Mouse (Mus musculus) megakaryocyte-erythroid progenitor cell, adult 5-6 weeks (primary cell): ENCODE results near the gene Adgrd1. TPM values are rescaled to one million over a fixed set of nuclear protein-coding genes. Genes with fewer than 3 reads are reported as not detected.

Experiments used
- ATAC-seq: replicated peaks from 2 replicates; pipeline ENCODE4 v1.8.0; 2016; ENCODE audit warnings: mild to moderate bottlenecking, inconsistent platforms; ENCODE audit not compliant: severe bottlenecking, poor library complexity, low FRiP score, low TSS enrichment
- total RNA-seq, 2 experiments: library from RNA; stranded (forward) in 1 of 2; stranded (reverse) in 1 of 2; fragments of 200-1000, 215-1000 nt in 1 of 2; fragments of >200 nt in 1 of 2; fragmentation: Nextera tagmentation in 1 of 2; gene quantifications; 2 replicates each; pipeline ENCODE4 v1.2.3; 2014 to 2017

Gene Adgrd1
- total RNA-seq, 2 experiments from 2014 or later, result 0.14 to 0.94 TPM

DNA sequence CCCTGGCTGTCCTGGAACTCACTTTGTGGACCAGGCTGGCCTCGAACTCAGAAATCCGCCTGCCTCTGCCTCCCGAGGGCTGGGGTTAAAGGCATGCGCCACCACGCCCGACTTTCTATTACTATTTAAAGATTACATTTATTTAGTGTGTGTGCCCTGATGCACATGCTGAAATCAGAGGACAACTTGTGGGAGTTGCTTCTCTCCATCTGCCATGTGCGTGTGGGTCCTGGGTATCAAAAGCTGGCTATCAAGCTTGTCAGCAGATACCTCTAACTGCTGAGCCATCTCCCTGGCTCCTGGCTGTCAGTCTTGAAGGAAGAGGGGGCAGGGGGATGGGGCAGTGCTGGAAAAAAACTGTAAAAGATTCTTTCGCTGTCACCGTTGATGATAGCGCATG, 11.4 kb upstream of the Adgrd1 start:
- no peak for ATAC-seq

DNA sequence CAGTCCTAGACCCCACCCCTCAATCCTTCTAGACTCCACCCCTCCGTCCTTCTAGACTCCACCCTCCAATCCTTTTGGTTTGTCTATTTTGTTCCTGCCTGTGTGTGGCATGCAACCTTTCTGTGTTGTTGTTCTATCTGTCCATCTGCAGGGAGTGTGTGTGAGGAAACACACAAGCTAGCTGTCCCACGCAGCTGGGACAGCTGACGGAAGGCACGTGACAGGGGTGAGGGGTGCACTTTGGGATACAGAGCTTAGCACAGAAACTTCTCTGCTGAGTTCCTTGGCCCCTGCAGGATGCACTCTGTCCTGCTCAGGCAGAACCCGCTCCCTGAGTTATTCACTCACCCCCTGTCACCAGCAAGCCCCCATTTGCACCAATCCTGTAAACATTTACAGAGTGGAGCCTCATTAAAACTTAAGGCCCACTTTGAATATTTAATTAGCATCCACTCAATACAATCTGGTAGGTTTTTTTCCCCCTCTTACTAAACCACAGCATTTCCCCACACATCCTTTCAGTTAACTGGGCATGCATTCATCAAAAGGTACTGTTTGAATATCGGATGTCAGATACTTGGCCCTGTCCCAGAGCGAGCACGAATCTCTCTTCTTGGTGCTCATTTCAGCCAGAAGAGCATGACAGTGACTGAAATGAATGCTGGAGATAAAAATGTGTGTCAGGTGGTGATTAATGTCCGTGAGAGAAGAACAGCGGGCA, 4.0 kb upstream of the Adgrd1 start:
- no peak for ATAC-seq

DNA sequence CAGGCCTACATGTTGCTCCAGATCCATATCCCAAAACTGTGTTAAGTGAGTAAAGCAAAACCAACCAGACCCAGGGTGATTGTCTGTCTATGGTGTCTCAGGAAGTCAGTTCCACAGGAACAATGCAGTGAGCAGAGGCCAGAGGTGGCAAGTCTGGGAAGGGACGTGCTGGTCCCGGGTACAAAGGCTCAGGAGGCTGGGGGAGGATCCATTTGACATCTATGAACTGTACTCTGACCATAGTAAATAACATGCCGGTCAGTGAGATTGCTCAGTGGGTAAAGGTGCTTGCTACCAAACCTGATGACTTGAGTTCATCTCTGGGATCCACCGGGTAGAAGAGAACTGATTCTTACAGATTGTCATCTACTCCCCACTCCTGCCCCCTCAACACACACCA, 3.4 kb upstream of the Adgrd1 start:
- ATAC-seq, result no peak

DNA sequence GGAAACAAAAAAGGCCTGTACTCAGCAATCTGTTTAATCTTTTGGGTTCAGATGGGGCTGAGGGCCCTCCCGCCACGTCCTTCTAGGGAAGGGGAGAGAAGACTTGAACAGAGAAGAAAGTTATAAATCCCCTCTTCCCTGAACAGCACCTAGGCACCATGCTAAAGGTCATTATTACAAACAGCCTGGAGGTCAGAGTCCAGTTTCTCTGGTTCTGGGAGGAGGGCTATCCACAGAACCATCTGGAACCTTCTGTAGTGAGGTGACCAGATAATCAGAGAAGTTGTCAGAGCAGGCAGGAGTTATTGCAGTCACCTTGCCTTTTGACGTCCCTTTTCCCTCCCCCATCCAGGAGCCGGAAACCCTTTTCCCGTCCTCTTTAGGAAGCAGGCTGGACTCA, 2.3 kb upstream of the Adgrd1 start:
- ATAC-seq, result no peak

DNA sequence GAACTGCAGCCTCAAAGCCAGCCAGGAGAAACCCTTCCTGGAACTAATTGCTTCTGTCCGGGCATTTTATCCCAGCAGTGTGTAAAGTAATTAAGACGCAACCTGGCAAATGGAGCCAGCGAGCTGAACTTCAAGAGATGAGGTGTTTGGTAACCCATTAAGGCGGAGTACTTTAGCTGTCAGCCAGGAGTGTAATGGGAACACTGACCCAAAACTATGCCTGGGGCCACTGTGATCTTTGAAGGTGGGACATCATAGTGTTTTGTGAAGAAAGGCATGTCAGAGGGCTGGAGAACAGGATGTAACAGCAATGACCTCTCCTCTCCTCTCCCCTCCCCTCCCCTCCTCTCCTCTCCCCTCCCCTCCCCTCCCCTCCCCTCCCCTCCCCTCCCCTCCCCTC, 7.5 kb downstream of the Adgrd1 start:
- ATAC-seq, result no peak

DNA sequence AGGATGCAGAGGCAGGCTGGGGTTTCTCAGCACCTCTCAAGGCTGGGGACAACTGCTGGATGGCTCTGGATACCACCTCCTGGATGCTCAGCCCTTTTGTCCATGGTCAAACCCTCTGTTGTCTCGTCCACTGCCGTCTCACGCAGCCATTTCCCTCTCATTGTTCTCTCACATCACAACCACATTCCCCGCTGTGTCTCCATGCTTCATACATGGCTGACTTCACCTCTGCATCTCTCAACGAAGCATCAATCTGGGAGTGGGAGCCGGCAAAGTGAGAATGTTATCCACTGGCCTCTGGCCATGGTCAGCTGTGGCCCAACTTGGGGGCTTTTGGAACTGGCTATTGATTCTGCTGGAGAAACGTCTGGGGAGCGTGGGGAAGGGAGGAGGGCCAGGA, 15.2 kb downstream of the Adgrd1 start:
- no peak for ATAC-seq

DNA sequence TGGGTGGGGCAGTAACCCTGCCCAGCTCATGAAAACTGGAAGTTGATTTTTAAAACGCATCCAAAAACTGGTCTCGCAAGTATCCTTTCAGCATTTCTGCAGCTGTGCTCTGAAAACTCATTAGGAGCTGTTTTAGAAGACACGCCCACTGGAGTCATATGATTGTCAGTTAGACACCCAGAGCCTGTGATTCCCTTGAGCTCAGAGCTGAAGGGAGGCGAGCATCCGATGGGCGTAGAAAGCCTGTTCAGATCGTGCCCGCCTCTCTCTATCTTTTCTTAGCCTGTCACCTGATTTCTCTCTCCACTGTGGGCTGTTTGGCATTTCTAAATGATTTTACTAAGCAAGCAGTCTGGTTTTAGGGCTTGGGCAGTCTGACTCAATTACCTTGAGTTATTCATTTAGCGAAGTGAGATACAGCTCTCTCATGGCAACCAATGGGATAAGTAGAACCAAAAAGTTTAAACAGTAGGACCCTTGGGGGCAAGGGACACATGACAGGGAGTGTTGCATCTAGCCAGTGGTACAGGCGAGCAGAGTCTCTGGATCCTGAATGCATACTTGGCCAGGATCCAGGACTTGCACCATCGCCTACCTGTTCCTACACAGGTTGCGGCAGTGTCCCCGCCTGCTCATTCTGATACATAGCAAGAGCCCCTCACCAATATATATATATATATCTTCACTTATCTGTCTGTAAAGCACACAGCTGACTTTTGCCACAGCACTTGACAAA, 17.4 kb downstream of the Adgrd1 start:
- no peak for ATAC-seq

DNA sequence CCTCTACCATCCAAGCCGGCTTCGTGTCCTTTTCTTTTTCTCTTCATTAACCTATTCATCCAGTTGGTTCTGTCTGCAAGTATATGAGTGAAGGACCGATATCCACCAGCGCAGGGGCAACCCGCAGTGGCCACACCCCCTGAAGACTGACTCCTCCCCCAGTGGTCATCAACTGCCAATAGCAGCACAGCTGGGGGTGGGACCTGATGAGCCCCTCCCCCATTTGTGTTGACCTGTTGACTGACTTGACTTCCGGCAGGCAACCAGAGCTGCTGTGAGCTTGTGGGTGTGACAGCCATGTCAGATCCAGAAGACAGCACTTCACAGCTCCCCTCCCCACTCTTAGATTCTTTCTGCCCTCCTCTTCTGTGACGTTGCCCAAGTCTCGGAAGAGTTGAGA, 19.7 kb downstream of the Adgrd1 start:
- ATAC-seq, result no peak

DNA sequence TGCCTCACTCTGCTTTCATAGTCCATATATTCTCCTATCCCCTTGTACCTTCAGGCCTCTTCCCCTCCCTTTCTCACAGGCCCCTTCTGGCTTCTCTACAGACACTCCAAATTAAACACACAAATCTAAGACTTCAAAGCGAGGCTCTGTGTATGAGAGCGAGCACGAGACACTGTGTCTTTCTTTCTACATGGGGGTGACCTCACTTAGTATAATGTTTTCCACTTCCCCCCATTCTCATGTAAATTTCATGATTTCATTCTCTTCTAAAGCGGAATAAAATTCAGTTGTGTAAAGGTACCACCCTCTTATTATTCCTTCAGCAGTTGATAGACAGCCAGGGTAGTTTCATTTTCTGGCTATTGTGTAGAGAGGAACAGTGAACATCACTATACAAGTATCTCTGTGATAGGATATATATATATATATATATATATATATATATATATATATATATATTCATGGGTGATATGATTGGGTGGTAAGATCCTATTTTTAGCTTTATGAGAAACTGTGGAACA, 21.1 kb downstream of the Adgrd1 start:
- no peak for ATAC-seq

DNA sequence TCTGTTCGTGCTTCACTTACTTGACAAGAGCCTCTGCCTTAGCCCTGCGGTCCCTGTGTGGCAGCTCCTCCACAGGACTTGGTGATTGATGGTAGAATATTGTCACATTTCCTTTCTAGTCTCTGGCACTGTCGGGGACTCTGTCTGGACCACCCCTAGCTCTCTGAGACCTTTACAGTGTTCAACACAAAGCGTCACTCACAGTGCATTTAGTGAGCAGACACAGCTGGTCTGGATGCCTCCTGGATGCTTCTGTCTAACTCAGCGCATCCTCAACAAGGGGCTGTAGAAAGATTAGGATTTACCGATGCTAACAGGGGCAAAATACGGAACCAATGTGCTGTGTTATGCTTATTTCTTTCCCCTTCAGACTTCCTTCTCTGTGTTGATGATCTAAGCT, 22.0 kb downstream of the Adgrd1 start:
- no peak for ATAC-seq

DNA sequence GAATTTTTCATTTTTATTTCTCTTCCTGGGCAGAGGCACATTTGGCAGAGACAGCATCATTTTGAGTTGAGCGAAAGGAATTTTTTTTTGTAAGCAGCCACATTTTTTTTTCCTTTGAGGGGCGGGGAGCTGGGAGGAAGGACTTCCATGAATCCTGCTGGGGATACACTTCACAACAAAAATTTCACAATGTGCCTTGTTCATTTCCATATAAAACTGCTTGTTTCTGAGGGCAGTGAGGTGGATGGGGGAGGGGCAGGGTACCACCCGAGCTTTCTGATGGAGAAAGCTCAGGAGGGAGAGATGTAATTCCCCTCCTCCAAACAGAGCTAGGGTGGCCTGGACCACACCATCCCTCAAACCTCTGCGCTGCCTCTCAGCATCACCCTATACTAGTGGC, 22.6 kb downstream of the Adgrd1 start:
- no peak for ATAC-seq

DNA sequence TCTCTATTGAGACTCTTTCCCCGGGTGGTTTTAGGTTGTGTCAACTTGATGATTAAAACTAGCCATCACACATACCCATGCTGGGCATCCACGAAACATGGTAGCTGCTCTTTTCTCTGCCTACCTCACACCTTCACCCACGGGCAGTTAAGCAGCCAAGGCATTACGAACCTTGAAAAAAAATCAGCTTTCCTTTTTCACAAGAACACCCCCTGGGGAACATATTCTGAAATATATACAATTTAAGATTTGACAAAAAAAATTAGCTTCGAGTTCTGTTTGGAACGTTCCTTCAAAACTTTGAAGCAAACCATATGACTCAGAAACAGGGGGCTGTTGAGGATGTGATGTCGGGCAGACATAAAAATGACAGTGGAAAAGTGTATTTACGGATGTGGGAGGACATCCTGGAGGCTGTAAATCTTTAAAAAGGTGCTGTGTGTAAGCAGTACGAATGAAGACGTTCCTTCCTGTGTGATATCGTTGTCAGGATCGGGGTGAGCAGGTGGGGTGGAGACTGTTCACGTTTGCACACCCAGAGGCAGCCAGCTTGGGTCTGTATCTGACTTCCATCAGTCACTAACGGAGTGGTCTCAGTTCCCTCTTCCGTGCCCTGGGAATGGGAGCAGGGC, 25.2 kb downstream of the Adgrd1 start:
- ATAC-seq, result no peak

DNA sequence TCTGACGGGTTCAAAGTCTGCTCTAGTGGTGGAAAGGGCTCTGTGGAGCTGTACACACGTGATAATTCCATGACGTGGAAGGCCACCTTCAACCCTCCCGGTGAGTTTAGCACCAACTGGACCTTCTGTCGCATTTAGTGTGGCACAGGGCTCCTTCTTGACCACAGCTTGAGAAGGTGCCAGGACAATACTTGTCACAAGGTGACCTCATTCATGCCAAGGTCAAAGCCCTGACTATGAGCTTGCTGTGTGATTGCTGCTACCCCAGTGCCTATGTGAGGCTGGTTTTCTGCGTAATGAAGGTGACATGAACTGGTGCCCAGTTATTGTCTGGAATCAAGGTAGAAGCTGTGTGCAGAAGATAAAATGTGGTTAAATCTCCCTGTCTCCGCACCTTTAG, 25.9 kb downstream of the Adgrd1 start:
- no peak for ATAC-seq

DNA sequence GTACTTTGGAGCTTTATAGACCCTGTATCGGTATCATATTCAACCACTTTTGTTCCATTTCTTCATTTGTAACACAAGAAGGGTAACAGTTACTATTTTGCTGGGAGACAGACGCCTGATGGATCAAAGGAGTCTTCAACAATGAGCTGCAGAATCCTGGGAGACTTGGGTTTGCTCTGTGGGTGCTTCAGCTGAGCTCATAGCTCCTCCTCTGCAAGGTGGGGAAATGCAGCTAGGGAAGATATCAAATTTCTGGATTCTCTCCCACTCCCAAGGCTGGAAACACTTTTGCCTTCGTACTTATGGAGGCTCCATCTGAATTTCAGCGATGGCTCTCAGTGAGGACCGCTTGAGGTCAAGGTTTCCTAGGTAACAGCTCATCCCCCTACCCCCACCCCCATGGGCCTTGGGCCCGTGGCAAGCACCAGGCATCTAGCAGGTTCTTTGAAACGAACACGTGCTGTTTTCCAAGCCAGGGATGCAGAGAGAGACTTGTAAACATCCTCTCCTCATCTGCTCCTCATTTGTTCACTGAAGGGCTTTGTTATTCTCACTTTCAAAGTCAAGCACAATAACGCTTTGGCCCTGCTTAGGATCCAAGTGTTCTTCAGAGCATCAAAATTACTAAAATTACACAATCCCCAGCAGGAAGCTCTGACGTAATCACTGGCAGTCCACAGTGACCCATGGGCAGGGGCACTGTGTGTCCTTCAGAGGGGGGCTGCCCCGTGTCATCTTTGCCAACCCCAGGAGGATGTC, 27.7 kb downstream of the Adgrd1 start:
- no peak for ATAC-seq

DNA sequence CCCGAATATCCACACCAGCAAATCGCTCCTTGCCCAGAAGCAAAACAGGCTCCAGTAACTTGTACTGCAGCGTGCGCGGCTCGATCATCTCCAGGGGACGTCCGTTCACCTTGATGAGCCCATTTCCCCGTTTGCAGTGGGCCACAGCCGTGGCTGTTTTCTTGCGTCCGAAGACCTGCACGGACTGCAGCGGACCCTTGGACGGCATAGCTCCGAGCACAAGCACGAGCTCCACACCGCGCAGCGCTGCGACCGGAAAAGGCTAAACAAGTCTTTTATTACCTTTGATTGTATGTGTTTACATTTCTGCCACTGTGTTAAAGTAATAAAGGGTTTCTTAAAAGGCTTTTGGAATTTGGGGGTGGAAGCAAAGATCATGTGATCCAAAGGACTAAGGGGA, 31.8 kb downstream of the Adgrd1 start:
- ATAC-seq, result peak; percentile 44; the same call in 1 of the 2 replicates

DNA sequence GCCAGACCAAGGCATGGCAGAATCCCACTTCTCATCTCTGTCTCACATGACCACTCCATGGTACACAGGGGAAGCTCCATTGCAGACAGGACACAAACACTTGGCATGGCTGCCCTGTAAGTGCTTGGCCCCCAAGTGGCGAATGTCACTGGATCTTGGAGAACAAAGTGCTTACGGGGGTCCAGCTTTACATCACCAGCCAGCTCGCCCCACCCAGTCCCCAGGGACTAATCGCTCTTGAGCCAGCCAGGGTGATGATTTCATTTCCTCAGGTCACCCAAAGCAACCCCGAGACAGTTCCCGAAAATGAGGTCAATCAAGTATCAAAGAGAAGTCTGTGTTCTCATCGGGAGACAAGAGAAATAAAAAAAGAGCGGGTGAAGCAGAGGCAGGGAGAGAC, 33.8 kb downstream of the Adgrd1 start:
- ATAC-seq, result no peak

DNA sequence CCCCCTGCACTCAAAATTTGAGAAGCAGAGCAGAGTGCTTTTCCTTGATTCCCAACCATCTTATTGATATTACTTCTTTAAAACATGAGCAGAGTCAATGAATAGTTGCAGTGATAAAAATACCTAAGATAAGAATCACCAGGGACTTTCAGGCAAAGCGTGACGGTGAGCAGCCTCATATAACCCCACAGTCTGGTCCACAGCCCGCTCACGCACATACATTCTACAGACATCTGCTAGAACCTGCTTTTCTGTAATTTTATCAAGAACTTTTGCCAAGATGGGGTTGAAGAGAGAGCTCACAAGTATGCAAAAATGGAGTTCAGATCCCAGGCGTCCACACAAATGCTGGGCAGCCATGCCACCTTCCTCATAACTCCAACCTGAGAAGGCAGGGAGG, 40.9 kb downstream of the Adgrd1 start:
- ATAC-seq, result no peak

DNA sequence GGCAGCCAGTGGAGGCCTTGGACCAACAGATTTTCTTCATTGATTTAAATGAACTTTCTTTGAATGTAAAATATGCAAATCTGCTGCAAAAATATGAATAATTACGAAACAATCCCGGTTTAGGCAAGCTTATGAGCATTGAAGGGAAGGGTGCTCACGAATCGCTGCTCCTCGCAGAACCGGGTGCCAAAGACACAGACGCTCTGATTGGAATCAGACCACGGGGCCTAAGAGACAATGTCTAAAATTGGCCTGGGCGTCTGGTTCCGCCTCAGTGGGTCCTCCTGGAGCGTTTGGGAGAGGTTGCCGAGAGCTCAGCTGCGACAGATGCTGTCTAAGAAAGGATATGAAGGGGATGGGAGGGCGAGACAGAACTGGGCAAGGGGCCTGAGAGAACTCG, 42.0 kb downstream of the Adgrd1 start:
- ATAC-seq, result no peak

DNA sequence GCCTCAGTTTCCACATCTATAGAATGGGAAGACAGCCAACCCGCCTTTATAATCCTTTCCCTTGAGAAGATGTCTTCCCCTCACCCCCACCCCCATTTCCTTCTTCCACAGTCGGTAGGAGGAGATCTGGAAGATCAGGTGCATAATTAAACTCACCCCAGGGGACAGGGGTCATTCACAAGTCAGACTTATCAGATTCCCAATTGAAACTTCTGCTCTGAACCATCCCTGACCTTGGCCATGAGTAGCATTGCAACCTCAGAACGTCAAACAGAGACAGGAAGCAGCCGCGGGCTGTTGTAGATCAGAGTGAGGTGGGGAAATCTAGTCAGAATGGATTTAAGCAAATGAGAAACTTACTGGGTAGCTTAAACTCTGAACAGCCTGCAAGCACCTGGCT, 46.3 kb downstream of the Adgrd1 start:
- ATAC-seq, result no peak
